Mouse (Mus musculus): Measurements from ENCODE around the gene Stra6.

Stra6 gene

GRCm38 (mm10) chr9:58051937-58052336 is 11.7 kb upstream of the Stra6 start:
- no peak for DNase-seq

DNA sequence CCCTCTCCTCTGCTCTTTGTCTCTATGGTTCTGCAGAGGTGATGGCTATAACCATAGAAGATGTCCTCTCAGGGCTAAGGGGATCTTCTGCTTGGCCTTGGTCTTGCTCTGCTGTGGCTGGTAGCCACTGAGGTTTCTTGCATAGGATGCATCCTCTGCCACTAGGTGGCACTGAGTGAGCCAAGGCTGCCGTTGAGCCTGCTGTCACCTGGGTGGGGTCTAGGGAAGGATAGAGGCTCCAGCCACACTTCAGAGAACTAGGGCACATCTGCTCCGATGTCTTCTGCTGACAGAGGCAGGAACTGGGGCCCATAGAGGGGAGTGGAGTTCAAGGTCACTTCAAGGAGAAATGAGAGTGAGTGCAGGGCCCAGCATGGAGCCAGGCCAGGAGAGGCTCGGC is 10.5 kb upstream of the Stra6 start:
- DNase-seq = peak; percentile 59

GRCm38 (mm10) chr9:58053544-58053943 is 10.0 kb upstream of the Stra6 start:
- no peak for DNase-seq

GRCm38 (mm10) chr9:58054032-58054431 is 9.6 kb upstream of the Stra6 start:
- DNase-seq = no peak

- DNase-seq = no peak
Measured at GRCm38 (mm10) chr9:58055666-58056065, 7.9 kb upstream of the Stra6 start.

DNA sequence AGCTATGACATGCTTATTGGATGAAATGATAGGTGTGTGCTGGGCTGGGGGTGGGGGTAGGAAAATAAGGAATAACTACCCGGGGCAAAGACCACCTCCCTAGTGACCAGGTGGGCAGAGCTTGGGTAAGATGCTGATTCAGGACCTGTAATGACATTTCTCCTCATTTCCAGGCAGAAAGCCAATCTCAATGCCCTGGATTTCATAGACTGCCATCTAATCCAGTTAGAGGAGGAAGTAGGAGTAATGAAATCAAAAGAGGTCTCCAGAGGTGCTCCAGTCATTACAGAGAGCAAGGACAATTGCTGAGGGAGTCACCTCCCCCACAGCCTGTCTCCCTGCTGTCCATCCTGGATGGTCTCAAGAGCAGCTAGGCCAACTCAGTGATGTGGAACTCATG is 3.7 kb upstream of the Stra6 start:
- DNase-seq = no peak

GRCm38 (mm10) chr9:58060677-58061667 is 2.6 kb upstream of the Stra6 start:
- DNase-seq = peak; percentile 70

GRCm38 (mm10) chr9:58065532-58065931 is 1.9 kb downstream of the Stra6 start:
- no peak for DNase-seq

DNA sequence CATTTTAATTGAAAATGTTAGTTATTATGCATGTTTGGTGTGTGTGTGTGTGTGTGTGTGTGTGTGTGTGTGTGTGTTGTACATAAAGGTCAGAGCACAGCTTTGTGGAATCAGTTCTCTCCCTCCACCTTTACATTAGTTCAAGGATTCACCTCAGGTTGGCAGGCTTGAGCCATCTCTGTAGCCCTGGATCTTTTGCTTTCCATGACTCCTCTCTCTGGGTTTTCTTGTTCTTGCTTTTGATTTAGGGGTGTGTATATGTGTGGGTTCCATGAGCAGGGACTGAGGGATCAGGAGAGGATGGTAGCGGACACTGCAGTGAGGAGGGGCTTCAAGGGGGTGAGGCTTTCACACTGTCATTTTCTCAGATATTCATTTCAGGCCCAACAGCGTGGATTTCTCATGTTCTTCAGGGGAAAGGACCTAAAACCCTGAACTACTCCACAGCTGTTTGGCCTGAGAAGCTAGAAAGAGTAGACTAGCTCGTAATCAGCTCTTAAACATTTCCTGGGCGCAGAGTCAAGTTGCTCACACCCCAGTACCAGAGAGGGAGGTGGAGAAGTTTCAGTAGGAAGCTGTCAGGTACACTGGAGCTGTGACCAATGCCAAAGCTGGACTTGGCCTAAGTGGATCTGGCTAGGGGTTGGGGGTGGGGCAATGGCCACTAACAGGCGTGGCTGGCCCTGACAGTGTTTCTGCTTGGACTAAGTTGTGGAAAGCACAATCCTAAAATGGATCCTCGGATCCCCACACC is 2.6 kb downstream of the Stra6 start:
- no peak for DNase-seq

GRCm38 (mm10) chr9:58066731-58067095 is 3.1 kb downstream of the Stra6 start:
- no peak for DNase-seq

DNA sequence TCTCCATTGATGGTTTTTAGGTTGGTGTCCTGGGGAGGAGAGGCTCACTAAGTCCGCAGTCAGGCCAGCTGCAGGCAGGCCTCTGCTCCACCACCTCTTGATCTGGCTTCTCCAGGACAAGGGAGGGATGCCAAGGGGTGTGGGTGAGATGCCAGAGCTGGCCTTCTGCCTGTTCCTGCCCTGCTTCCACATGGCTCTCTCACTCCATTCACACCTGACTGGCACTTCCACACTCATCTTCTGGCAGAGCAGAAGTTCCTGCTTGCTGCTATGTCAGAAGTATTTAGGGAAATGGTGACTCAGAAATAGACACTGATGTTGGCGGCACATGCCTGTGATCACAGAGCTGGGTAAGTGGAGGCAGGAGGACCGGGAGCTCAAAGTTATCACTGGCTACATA is 4.0 kb downstream of the Stra6 start:
- DNase-seq = no peak

GRCm38 (mm10) chr9:58074561-58074960 is 11.0 kb downstream of the Stra6 start:
- no peak for DNase-seq

DNA sequence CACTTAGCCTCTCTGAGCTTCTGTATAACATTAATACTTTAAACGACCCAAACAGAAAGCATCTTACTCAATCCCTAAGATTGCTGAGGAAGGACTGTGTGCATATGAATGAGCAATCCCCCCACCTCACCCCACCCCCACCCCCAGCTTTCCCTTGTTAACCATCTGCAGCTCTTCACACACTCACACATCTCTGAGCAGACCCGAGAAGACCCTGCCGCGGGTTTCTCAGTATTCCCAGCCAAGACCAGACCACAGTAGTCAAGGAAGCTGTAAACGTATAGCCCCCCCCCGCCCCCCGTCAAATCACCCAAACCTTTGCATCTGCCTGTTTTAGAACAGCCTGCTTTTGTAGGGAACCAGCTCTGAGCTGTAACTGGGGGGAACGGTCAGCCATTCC is 21.0 kb downstream of the Stra6 start:
- no peak for DNase-seq

DNA sequence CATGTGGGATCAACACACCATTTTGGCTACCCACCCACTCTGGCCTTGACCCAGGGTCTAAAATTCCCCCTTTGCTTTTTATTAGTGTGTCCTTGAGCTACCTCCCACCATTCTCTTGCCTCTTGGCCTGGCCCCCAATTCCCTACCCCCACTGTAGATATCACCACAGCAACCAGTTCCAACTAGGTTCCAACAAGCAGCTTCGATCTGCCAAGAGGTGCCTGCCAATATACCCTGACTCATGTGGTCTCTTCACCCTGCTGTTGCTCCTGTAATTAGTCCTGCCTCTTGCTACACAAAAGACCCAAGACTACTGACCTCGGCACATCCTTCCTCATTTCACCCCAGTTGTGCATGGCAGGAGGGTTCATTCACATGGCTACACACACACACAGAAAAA is 21.5 kb downstream of the Stra6 start:
- DNase-seq = no peak

DNA sequence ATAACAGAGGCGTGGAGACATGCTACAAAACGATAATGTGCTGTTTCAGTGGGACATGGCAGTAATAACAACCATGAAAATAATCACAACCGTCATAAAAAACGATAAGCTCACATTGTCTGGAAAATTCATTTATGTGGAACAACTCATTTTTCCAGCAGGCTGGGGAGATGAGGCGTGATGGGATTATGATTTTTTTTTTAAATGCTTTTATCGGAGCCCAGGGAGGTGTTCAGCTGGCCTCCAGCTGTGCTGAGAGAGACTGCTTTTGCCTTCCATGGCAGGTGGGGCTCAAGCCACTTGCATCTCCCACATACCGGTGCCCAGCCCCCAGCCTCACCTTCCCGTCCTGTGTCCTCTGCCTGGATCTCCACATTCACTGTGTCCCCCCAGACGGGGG is 22.6 kb downstream of the Stra6 start:
- DNase-seq = no peak

- DNase-seq = no peak
Measured at GRCm38 (mm10) chr9:58086861-58087260, 23.3 kb downstream of the Stra6 start.

- DNase-seq = no peak
Measured at GRCm38 (mm10) chr9:58087277-58087998, 23.9 kb downstream of the Stra6 start.

DNA sequence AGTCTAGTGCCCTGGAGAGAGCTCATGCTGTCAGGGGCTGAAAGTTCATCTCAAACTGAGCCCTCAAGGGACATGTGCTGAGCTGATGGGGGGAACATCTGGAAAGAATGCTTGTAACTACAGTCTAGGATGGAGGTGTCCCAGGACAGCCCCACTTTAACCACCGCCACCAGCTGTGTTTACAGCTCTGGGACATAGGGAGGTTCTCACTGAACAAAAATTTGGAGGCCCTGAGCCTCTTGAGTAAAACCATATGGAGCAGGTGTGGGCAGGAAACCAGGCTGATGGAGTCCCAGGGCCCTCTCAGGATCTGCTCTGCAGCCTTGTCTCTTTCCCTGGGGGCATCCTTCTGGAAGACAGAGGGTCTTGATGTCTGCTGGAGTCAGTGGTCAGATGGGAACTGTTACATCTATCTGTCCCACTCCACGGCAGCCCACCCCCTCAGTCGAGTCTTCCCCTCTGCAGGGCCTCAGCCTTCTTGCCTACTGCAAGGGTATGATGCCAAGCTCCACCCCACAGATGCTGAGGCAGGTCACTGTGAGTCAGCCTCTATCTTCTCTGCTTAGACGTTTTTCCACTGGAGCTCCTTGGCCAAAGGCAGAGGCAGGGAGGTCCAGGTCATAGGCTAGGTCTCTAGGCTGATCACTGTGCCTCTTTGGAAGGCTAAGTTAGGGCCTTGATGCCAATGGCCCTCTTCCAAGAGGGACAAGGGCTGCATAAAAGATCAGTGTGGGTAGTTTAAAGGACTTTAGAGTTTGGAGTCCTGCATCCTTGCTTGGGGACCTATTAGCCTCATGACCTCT is 28.2 kb downstream of the Stra6 start:
- DNase-seq = no peak

DNA sequence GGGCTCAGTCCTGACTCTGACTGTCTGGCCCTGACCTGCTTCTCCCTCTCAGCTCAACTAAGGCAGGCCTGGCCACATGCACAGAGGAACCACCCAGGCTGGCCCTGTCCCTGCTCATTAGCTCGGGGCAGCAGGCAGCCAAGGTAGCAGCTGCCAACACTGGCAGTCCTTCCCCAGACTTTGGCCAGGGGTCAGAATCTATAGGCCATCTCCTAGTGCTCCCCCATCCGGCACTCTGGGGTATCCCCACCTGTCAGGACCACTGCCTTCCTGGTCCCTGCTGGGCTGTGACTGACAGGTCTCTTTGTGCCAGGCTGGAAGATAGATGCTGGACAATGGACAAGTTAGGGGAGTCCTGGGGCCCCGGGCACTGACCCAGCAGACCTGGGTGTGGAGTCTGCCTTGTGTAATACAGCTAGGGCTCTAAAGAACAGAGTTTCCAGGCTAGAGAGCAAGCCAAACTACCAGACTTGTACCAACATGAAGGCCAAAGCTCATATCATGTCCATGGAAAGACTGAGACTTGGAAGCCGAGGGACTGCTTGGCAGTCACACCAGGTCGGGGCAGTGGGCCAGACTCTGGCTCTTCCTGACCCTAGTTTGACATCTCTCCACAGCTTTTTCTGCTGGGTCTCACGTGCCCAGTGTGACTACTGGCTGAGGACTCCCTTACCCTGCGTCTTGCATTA is 29.1 kb downstream of the Stra6 start:
- peak; percentile 26 for DNase-seq

- no peak for DNase-seq
Measured at GRCm38 (mm10) chr9:58093776-58094175, 30.2 kb downstream of the Stra6 start.

GRCm38 (mm10) chr9:58095977-58096376 is 32.4 kb downstream of the Stra6 start:
- DNase-seq = no peak
